Mouse (Mus musculus): ENCODE data around the gene Mindy3.

Gene Mindy3

DNA sequence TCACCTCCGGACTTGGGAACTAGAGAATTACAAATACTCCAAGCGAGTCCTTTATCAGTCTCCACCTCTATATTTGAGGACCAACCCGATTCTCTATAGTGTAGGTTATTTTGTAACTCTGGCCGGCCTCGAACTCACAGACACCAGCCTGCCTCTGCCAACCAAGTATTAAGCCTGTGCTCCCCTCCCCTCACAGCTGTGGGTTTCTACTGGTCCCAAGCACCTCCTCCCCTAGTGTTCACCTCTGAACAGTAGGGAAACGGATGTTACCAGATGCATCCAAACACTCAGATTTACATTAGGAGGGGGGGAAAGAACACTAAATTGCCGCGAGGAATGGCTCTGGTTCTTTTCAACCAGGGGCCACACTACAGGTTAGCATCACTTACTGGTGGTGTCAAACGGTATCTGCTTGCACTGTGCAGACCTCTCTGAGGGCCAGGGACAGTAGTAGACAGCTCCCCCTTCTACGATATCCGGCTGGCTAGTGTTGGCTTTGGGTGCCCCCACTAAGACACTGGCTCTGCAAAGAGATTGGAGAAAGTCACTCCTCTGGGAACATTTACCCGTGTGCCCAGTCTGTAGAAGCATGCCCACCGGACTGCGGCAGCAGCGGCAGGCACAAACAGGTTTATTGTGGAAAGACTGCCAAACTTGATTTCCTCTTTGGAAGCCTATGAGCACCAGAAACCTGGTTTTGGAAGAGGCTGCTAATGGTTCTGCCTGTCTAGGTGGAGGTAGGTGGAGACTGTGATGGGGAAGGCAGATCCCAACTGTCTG, 118.6 kb downstream of the Mindy3 start:
- peak; percentile 21 for DNase-seq

DNA sequence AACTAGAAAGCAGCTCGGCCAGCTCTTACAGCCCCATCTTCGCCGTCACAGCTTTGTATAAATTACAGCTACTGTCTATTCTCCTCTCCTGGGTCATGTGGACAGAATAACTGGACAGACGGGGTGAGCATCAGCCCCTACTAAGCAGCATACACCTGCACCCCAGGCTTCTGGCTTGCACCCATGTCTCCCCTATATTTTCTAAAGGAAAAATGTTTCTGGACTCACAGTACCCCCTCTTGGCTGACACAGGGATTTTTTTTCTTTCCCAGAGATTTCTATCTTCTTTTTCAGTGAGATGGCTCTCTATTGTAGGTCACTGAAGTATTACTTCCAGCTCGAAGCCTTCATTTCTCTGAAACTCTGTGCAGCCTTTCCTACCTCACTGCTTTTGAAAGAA, 122.0 kb downstream of the Mindy3 start:
- DNase-seq: no peak

All from embryo, embryonic 11 days (tissue).